Mouse (Mus musculus) heart, embryonic 13.5 days (tissue): ENCODE measurements around the gene Tmed10. TPM values are rescaled to one million over a fixed set of nuclear protein-coding genes. Genes with fewer than 3 reads are reported as not detected.

Source experiments
- ATAC-seq: fragments of 200-750 bp; cut with Nextera tagmentation; 2 replicates; pipeline ENCODE4 v1.8.0; 2017; ENCODE audit warnings: moderate TSS enrichment; ENCODE audit not compliant: insufficient number of reproducible peaks, low FRiP score, low TSS enrichment; ENCODE audit errors: extremely low read depth
- H3K27ac ChIP-seq: fragments of 300-500 bp; sonication (generic); replicated peaks from 2 replicates; pipeline ENCODE4 v1.5.1; 2015; ENCODE audit warnings: moderate library complexity, mild to moderate bottlenecking, inconsistent platforms
- H3K27me3 ChIP-seq: fragments of 300-500 bp; sonication (generic); replicated peaks from 2 replicates; pipeline ENCODE4 v1.6.1; 2015; ENCODE audit warnings: mild to moderate bottlenecking, inconsistent platforms
- H3K36me3 ChIP-seq: fragments of 300-500 bp; sonication (generic); 2 replicates; pipeline ENCODE4 v1.6.1; 2015; ENCODE audit warnings: mild to moderate bottlenecking, inconsistent platforms
- H3K4me1 ChIP-seq: fragments of 300-500 bp; sonication (generic); 2 replicates; pipeline ENCODE4 v1.6.1; 2015; ENCODE audit warnings: inconsistent platforms
- H3K4me2 ChIP-seq: fragments of 300-500 bp; sonication (generic); 2 replicates; pipeline ENCODE4 v1.6.1; 2015; ENCODE audit warnings: inconsistent platforms, mild to moderate bottlenecking, moderate library complexity
- H3K4me3 ChIP-seq: fragments of 300-500 bp; sonication (generic); 2 replicates; pipeline ENCODE4 v1.5.1; 2015; ENCODE audit warnings: moderate library complexity, mild to moderate bottlenecking, inconsistent platforms
- H3K9ac ChIP-seq: fragments of 300-500 bp; sonication (generic); 2 replicates; pipeline ENCODE4 v1.6.1; 2015; ENCODE audit warnings: inconsistent platforms, mild to moderate bottlenecking, moderate library complexity
- H3K9me3 ChIP-seq: fragments of 300-500 bp; sonication (generic); 2 replicates; pipeline ENCODE4 v1.6.1; 2016; ENCODE audit warnings: inconsistent platforms
- WGBS: fragments of 180-500 bp; shearing (Covaris S2); methylation state at CpG from one replicate; pipeline ENCODE4 v1.1.7; 2015; ENCODE audit warnings: mixed read lengths; 5-methylcytosine and 5-hydroxymethylcytosine counted together
- polyA plus RNA-seq: library from polyadenylated mRNA; unstranded; fragments of >200 nt; fragmentation: Nextera tagmentation; extraction: Ambion mirVana; gene quantifications from 2 replicates; pipeline ENCODE4 v1.2.1, GENCODE M21; 2015

The Tmed10 gene
- 279 and 292 TPM in 2 replicates for polyA plus RNA-seq

DNA sequence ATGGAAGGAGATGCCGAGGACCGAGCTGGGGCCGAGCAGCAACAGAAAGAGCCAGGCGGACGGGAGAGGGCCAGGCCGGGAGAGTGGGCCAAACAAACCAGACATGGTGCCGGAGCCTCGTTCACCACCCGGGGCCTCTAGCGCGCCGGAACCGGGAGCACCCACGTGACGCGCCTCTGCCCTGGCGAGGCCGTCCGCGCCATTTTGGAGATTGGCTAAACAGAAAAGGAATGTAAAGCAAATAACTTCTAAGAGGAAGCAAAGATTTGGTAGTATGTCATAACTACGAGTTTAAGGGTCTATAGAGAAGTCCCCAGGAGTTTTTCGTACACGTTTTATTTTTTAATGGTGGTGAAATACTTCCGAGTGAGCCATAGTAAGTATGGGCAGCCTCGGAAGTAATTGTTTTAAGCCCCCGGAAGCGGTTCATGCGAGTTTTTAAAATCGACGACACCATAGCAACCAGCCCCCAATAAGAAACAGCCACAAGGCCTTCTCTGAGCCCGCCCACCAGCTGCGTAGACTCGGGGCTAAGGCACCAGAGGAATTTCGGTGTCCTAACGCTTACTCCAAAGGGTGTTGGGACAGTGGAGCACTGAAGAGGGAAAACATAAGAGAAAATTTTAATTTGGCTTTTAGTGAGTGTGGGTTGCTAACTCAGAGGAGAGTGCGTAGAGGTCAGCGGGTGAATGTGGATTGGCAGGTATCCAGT lies at the start of gene Tmed10:
TSS of gene Tmed10 (minus strand) at position 287 of the 712 bp plus-strand sequence.
- Histone ChIP-seq H3K4me1 (peaks cover 43% of the 10 kb centered on the region), H3K9ac (peak within 1 kb of the TSS; percentile 96), H3K4me3 (peak within 1 kb of the TSS; percentile 93), H3K4me2 (peak within 1 kb of the TSS; percentile 86), H3K27me3 (no peaks in the 10 kb centered on the region), H3K9me3 (no peaks in the 10 kb centered on the region), H3K36me3 (no peaks in the 10 kb centered on the region), H3K27ac (peak within 1 kb of the TSS; percentile 89)
- WGBS, result under 1% methylated on average over 37 of the region's 37 CpGs
- peak; percentile 90 for ATAC-seq

GRCm38 (mm10) chr12:85423236-85423635 lies 48.6 kb upstream of the Tmed10 start:
- Histone ChIP-seq H3K4me2 (no peak overlapping the region), H3K4me1 (peaks cover 28% of the 10 kb centered on the region), H3K27ac (no peak overlapping the region), H3K36me3 (no peaks in the 10 kb centered on the region), H3K9ac (no peak overlapping the region), H3K9me3 (no peaks in the 10 kb centered on the region), H3K27me3 (no peaks in the 10 kb centered on the region), H3K4me3 (no peak overlapping the region)
- WGBS, result 73% methylated on average over 11 of the region's 11 CpGs
- ATAC-seq, result no peak

DNA sequence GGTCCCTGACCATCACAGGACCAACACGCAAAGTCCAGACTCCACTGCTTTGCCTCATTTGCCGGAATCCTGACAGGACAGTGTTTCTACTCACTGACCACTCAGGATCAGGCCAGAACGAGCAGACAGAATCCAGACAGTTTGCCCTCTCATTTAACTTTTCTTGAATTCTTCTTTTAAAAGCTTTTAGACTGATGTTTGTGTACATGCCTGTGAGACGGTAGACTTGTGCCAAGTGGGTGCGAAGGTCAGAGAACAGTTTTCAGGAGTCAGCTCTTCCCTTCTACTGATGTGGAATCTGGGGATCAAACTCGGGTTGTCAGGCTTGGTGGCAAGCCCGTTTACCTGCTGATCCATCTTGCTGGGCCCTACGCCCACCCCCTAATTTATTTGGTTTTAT lies 47.9 kb upstream of the Tmed10 start:
- peaks cover 28% of the 10 kb centered on the region for H3K4me1 ChIP-seq
- no peak overlapping the region for H3K9ac ChIP-seq
- no peak for ATAC-seq
- no peak overlapping the region for H3K4me3 ChIP-seq
- H3K27me3 ChIP-seq, result no peaks in the 10 kb centered on the region
- H3K27ac ChIP-seq, result no peak overlapping the region
- no peaks in the 10 kb centered on the region for H3K9me3 ChIP-seq
- 72% methylated on average over 8 of the region's 8 CpGs for WGBS
- no peak overlapping the region for H3K4me2 ChIP-seq
- no peaks in the 10 kb centered on the region for H3K36me3 ChIP-seq

GRCm38 (mm10) chr12:85420945-85421344 lies 46.3 kb upstream of the Tmed10 start:
- 50% methylated on average over 9 of the region's 9 CpGs for WGBS
- Histone ChIP-seq H3K27me3 (no peaks in the 10 kb centered on the region), H3K9me3 (no peaks in the 10 kb centered on the region), H3K4me1 (peaks cover 25% of the 10 kb centered on the region), H3K27ac (no peak overlapping the region), H3K36me3 (no peaks in the 10 kb centered on the region), H3K4me2 (no peak overlapping the region), H3K4me3 (no peak overlapping the region), H3K9ac (no peak overlapping the region)
- ATAC-seq, result no peak

GRCm38 (mm10) chr12:85417845-85418244 lies 43.2 kb upstream of the Tmed10 start:
- no peak for ATAC-seq
- no peak overlapping the region for H3K4me2 ChIP-seq
- H3K9me3 ChIP-seq, result peaks cover 5% of the 10 kb centered on the region; the same call in 1 of the 2 replicates
- no peaks in the 10 kb centered on the region for H3K27me3 ChIP-seq
- no peak overlapping the region for H3K27ac ChIP-seq
- H3K9ac ChIP-seq, result no peak overlapping the region
- peaks cover 8% of the 10 kb centered on the region; the same call in 1 of the 2 replicates for H3K4me1 ChIP-seq
- no peaks in the 10 kb centered on the region for H3K36me3 ChIP-seq
- no peak overlapping the region for H3K4me3 ChIP-seq
- 66% methylated on average over 9 of the region's 9 CpGs for WGBS

GRCm38 (mm10) chr12:85416298-85416697 lies 41.7 kb upstream of the Tmed10 start:
- peaks cover 8% of the 10 kb centered on the region; the same call in 1 of the 2 replicates for H3K9me3 ChIP-seq
- no peaks in the 10 kb centered on the region for H3K27me3 ChIP-seq
- no peak overlapping the region for H3K4me2 ChIP-seq
- H3K4me1 ChIP-seq, result peaks cover 8% of the 10 kb centered on the region; the same call in 1 of the 2 replicates
- H3K4me3 ChIP-seq, result no peak overlapping the region
- no peak for ATAC-seq
- WGBS, result 65% methylated on average over 5 of the region's 5 CpGs
- H3K36me3 ChIP-seq, result no peaks in the 10 kb centered on the region
- no peak overlapping the region for H3K9ac ChIP-seq
- H3K27ac ChIP-seq, result no peak overlapping the region

DNA sequence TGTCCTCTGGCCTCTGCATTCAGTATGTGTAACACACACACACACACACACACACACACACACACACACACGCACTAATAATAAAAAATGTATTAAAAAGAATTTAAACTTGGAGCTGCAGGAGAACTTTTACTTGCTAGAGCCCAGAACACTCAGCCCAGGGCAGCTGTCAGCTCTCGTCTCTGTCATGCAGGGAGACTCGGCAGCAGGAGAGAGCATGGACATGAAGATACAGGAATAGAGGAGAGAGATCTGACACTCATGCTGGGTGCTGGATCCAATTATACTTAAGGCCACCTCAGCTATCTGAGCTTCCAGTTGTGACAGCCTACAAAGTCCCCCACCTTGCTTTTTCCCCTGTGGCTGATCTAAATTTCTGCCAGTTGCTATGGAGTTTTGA lies 41.2 kb upstream of the Tmed10 start:
- peaks cover 5% of the 10 kb centered on the region; the same call in 1 of the 2 replicates for H3K4me1 ChIP-seq
- peaks cover 10% of the 10 kb centered on the region; the same call in 1 of the 2 replicates for H3K9me3 ChIP-seq
- H3K36me3 ChIP-seq, result no peaks in the 10 kb centered on the region
- no peak overlapping the region for H3K27ac ChIP-seq
- no peak for ATAC-seq
- 47% methylated on average over 3 of the region's 3 CpGs for WGBS
- H3K27me3 ChIP-seq, result no peaks in the 10 kb centered on the region
- H3K4me3 ChIP-seq, result no peak overlapping the region
- H3K9ac ChIP-seq, result no peak overlapping the region
- H3K4me2 ChIP-seq, result no peak overlapping the region

DNA sequence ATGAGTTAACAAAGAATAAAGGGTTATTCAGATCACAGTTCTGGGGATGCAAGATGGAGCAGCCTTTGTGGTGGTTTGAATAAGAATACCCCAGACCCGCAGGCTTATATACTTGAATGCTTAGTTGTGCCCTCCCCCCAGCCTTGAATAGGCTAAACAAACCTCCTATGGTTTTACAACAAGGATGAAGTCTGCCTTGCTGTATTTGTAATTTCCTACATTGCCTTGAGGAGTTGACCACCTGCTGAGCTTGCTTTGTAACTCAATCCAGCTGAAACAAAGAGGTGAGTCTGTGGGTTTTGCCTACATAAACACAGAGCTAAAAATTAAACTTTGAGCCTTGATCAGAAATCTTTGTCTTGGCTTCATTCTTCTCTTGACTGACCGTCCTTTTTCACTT lies 36.5 kb upstream of the Tmed10 start:
- H3K27me3 ChIP-seq, result no peaks in the 10 kb centered on the region
- H3K9ac ChIP-seq, result no peak overlapping the region
- H3K4me1 ChIP-seq, result 0 out of 2 replicates have a peak, but pooled peaks cover 2% of the 10 kb centered on the region
- H3K9me3 ChIP-seq, result peaks cover 10% of the 10 kb centered on the region; the same call in 1 of the 2 replicates
- no peaks in the 10 kb centered on the region for H3K36me3 ChIP-seq
- no peak overlapping the region for H3K27ac ChIP-seq
- H3K4me3 ChIP-seq, result no peak overlapping the region
- 77% methylated on average over 2 of the region's 2 CpGs for WGBS
- no peak for ATAC-seq
- no peak overlapping the region for H3K4me2 ChIP-seq

DNA sequence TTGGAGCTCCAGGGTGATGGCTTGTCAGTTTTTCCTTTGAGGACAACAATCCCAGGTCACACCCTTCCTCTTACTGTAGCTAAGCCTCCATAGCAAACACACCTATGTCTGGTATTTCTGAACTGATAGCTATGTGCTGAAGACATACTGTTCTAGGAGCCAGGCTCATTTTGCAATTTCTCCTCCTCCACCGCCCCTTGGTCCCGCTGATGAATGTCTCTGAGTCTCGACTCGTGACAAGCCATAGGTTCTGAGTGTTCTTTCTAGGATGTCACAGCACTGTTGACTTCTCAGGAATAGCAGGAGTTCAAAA lies 23.3 kb upstream of the Tmed10 start:
- no peaks in the 10 kb centered on the region for H3K36me3 ChIP-seq
- no peaks in the 10 kb centered on the region for H3K27me3 ChIP-seq
- no peak overlapping the region for H3K27ac ChIP-seq
- H3K4me3 ChIP-seq, result no peak overlapping the region
- peaks cover 39% of the 10 kb centered on the region for H3K4me1 ChIP-seq
- 44% methylated on average over 4 of the region's 4 CpGs for WGBS
- no peak overlapping the region for H3K9ac ChIP-seq
- 0 out of 2 replicates have a peak overlapping the region, but pooled peaks have one; percentile 2 for H3K4me2 ChIP-seq
- H3K9me3 ChIP-seq, result no peaks in the 10 kb centered on the region
- no peak for ATAC-seq

DNA sequence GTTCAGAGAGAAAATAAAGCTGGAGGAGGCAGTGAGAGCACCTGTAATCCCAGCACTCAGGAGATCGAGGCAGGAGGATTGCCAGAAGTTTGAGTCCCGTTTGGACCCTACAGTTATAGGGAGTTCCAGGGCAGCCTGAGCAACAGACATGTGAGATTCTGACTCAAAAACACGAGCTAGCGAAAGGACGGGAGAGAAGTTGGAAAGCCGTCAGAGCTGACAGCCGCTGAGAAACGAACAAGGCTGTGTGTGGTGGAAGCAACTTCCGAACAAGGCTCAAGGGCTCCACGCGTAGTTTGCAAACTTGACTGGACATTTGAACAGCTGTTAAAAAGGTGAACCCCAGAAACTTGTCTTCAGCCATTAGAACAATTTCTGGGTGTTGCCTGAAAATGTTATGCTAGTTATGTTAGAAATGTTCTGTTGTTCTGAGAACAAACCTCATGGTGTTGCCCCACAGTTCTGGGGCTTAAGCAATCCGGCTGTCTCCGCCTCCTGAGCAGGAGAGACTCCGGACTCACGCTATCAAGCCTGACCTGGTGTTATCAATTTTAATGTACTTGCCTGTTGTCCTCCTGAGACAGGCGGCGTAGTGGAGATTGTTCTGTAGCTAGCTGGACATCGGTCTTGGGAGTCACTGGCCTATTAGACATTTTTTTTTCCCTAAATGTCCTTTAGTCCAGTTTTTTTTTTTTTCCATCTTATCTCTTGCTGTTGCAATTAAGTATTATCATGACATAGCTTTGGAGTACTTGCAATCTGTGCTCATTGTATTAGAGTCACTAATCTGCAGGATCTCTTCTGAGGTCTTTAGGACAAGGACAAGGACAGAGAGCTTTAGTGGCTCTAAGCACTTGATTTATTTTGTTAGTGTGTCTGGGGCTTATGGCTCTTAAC lies 22.7 kb upstream of the Tmed10 start:
- H3K9me3 ChIP-seq, result no peaks in the 10 kb centered on the region
- peaks cover 45% of the 10 kb centered on the region for H3K4me1 ChIP-seq
- H3K4me2 ChIP-seq, result 0 out of 2 replicates have a peak overlapping the region, but pooled peaks have one; percentile 2
- no peak for ATAC-seq
- H3K36me3 ChIP-seq, result no peaks in the 10 kb centered on the region
- no peak overlapping the region for H3K27ac ChIP-seq
- no peak overlapping the region for H3K4me3 ChIP-seq
- WGBS, result 50% methylated on average over 18 of the region's 18 CpGs
- H3K27me3 ChIP-seq, result no peaks in the 10 kb centered on the region
- 0 out of 2 replicates have a peak overlapping the region, but pooled peaks have one; percentile 5 for H3K9ac ChIP-seq

DNA sequence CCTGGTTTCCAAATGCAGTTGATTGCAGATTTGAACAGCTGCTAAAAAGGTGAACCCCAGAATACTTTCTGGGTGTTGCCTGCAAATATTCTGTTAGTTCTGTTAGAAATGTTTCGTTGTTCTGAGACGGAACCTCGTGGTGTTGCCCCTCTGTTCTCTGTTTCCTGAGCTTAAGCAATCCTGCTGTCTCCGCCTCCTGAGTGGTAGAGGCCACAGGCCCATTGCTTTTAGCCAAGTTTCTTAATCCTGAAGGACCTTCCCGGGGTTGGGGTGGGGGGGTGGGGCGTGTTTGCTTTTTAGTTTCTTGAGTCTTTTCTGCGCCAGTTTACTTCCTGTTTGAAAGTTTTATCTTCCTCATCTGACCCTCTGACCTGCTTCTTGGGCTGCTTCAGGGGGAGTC lies 19.3 kb upstream of the Tmed10 start:
- H3K4me3 ChIP-seq, result no peak overlapping the region
- no peaks in the 10 kb centered on the region for H3K9me3 ChIP-seq
- WGBS, result 60% methylated on average over 7 of the region's 7 CpGs
- no peak overlapping the region for H3K4me2 ChIP-seq
- no peaks in the 10 kb centered on the region for H3K36me3 ChIP-seq
- H3K27me3 ChIP-seq, result no peaks in the 10 kb centered on the region
- H3K4me1 ChIP-seq, result peaks cover 61% of the 10 kb centered on the region
- peak overlapping the region; percentile 36 for H3K27ac ChIP-seq
- H3K9ac ChIP-seq, result no peak overlapping the region
- no peak for ATAC-seq
